Mouse (Mus musculus): ENCODE results near the gene Tmem266. TPM values are rescaled to one million over a fixed set of nuclear protein-coding genes. Genes with fewer than 3 reads are reported as not detected.

The Tmem266 gene
- 2.8 and 3.2 TPM in 2 replicates for polyA plus RNA-seq (2015; fragmentation: Nextera tagmentation; extraction: Ambion mirVana)

- under 1% methylated on average over 51 of the region's 82 CpGs for WGBS
- H3K9ac ChIP-seq (replicated peaks): peak within 1 kb of the TSS; percentile 84
- peak within 1 kb of the TSS; percentile 72 for H3K4me2 ChIP-seq (replicated peaks)
- no peaks in the 10 kb centered on the region for H3K36me3 ChIP-seq
- peaks cover 17% of the 10 kb centered on the region for H3K4me1 ChIP-seq (replicated peaks)
- peak within 1 kb of the TSS; percentile 73 for H3K4me3 ChIP-seq (replicated peaks)
- peaks cover 42% of the 10 kb centered on the region for H3K27me3 ChIP-seq
- H3K9me3 ChIP-seq: no peaks in the 10 kb centered on the region
- H3K27ac ChIP-seq: peak within 1 kb of the TSS; percentile 74
- peak; percentile 93 for ATAC-seq
These were observed at the start of gene Tmem266, which contains the start of gene Nrg4 for GRCm38 (mm10) chr9:55326515-55327233. TSS of gene Tmem266 (plus strand) at chr9:55326913. TSS of gene Nrg4 (minus strand) at chr9:55326844.

DNA sequence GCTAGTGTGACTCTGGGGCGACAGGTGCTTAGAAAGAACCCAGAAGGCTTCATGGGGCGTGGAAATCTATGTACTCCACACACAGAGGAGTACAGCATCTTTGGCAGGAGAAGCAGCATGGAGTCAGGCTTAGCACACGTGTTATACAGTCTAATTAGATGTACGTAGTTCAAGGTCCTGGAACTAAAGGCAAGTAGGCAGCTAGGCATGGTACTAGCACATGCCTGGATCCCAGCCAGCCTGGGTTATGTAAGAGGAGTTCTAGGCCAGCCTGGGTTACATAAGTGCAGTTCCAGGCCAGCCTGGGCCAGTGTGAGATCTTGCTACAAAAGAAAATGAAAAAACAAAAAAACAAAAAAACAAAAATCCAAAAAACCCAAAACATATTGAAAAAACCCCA lies 49.2 kb upstream of the Tmem266 start:
- Histone ChIP-seq H3K27ac (no peak overlapping the region), H3K4me1 (replicated peaks) (no peaks in the 10 kb centered on the region), H3K36me3 (no peaks in the 10 kb centered on the region), H3K27me3 (no peaks in the 10 kb centered on the region), H3K9me3 (no peaks in the 10 kb centered on the region), H3K9ac (replicated peaks) (no peak overlapping the region), H3K4me2 (replicated peaks) (no peak overlapping the region), H3K4me3 (replicated peaks) (no peak overlapping the region)
- WGBS: 83% methylated on average over 4 of the region's 4 CpGs
- ATAC-seq: no peak

- no peak for ATAC-seq
- 91% methylated on average over 8 of the region's 8 CpGs for WGBS
These were observed 47.4 kb upstream of the Tmem266 start for GRCm38 (mm10) chr9:55279114-55279825.

DNA sequence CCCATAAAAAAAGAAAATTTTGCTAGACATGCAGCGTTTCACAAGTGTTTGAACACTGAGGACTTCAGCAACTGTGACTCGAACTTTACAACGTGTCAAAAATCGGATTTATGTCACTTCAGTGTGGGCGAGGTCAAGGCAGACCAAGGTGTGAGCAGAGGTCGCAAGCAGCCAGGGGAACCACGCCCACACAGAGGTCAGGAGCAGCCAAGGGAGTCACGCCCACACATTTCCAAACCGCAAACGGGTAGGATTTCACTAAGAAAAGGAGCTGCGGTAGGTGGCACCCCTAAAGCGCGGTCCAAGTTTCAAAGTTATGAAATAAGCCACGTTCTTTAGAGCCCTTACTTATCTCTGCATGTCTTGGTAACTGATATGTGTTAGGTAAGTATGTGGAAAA lies 43.2 kb upstream of the Tmem266 start:
- ATAC-seq: no peak
- WGBS: 10% methylated on average over 14 of the region's 14 CpGs
- H3K4me1 ChIP-seq (replicated peaks): no peaks in the 10 kb centered on the region
- no peak overlapping the region for H3K9ac ChIP-seq (replicated peaks)
- H3K36me3 ChIP-seq: no peaks in the 10 kb centered on the region
- no peak overlapping the region for H3K4me2 ChIP-seq (replicated peaks)
- H3K4me3 ChIP-seq (replicated peaks): no peak overlapping the region
- H3K27ac ChIP-seq: no peak overlapping the region
- no peaks in the 10 kb centered on the region for H3K9me3 ChIP-seq
- H3K27me3 ChIP-seq: 0 out of 2 replicates have a peak, but pooled peaks cover 2% of the 10 kb centered on the region

More at GRCm38 (mm10) chr9:55279114-55279825, 47.4 kb upstream of the Tmem266 start:
- H3K4me2 ChIP-seq (replicated peaks): no peak overlapping the region
- H3K9me3 ChIP-seq: no peaks in the 10 kb centered on the region
- H3K9ac ChIP-seq (replicated peaks): no peak overlapping the region
- no peak overlapping the region for H3K27ac ChIP-seq
- H3K4me3 ChIP-seq (replicated peaks): no peak overlapping the region
- no peaks in the 10 kb centered on the region for H3K4me1 ChIP-seq (replicated peaks)
- 0 out of 2 replicates have a peak, but pooled peaks cover 2% of the 10 kb centered on the region for H3K27me3 ChIP-seq
- no peaks in the 10 kb centered on the region for H3K36me3 ChIP-seq

- Histone ChIP-seq H3K36me3 (no peaks in the 10 kb centered on the region), H3K4me1 (replicated peaks) (no peaks in the 10 kb centered on the region), H3K27ac (no peak overlapping the region), H3K9me3 (no peaks in the 10 kb centered on the region), H3K4me2 (replicated peaks) (no peak overlapping the region), H3K9ac (replicated peaks) (no peak overlapping the region), H3K4me3 (replicated peaks) (no peak overlapping the region), H3K27me3 (0 out of 2 replicates have a peak, but pooled peaks cover 2% of the 10 kb centered on the region)
- no peak for ATAC-seq
- WGBS: 79% methylated on average over 3 of the region's 3 CpGs
These were observed 41.5 kb upstream of the Tmem266 start for GRCm38 (mm10) chr9:55285197-55285596.

DNA sequence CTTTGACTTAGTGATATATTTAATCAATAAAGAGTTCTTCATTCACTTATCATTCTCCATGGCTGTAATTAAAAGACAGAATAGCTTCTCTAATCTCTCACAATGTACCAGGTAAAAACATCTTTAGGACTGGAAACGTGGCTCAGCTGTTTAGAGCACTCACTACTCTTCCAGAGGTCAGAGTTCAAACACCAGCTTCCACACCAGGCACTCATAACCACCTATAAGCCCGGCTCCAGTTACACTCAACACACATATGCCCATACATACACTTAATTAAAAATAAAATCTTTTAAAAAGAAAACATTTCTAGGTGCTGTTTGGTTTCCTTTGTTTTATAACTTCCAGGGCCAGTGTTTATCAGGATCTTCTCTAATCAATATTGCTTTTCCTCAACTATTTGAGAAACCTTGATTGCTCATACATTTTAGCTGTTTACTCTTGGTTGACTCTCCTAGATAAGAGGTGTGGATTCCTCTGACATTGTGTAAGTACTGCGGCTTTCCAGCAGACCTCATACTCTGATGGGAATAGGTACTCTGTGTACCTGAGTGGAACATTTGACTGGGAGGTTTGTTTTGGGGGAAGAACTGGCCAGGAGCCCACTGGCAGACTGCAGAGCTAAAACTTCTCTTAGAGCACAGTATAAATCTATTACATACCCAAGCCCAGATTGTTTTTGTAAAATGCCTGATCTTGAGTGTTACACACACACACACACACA lies 37.1 kb upstream of the Tmem266 start:
- no peak for ATAC-seq
- no peaks in the 10 kb centered on the region for H3K36me3 ChIP-seq
- 71% methylated on average over 3 of the region's 3 CpGs for WGBS
- H3K4me2 ChIP-seq (replicated peaks): no peak overlapping the region
- no peak overlapping the region for H3K4me3 ChIP-seq (replicated peaks)
- no peaks in the 10 kb centered on the region for H3K9me3 ChIP-seq
- no peak overlapping the region for H3K27ac ChIP-seq
- no peak overlapping the region for H3K9ac ChIP-seq (replicated peaks)
- no peaks in the 10 kb centered on the region for H3K27me3 ChIP-seq
- no peaks in the 10 kb centered on the region for H3K4me1 ChIP-seq (replicated peaks)

GRCm38 (mm10) chr9:55291966-55292365 lies 34.7 kb upstream of the Tmem266 start:
- no peaks in the 10 kb centered on the region for H3K4me1 ChIP-seq (replicated peaks)
- H3K27ac ChIP-seq: no peak overlapping the region
- no peak overlapping the region for H3K9ac ChIP-seq (replicated peaks)
- 94% methylated on average over 4 of the region's 4 CpGs for WGBS
- H3K4me3 ChIP-seq (replicated peaks): no peak overlapping the region
- H3K4me2 ChIP-seq (replicated peaks): no peak overlapping the region
- ATAC-seq: no peak
- H3K27me3 ChIP-seq: no peaks in the 10 kb centered on the region
- H3K36me3 ChIP-seq: no peaks in the 10 kb centered on the region
- H3K9me3 ChIP-seq: no peaks in the 10 kb centered on the region

DNA sequence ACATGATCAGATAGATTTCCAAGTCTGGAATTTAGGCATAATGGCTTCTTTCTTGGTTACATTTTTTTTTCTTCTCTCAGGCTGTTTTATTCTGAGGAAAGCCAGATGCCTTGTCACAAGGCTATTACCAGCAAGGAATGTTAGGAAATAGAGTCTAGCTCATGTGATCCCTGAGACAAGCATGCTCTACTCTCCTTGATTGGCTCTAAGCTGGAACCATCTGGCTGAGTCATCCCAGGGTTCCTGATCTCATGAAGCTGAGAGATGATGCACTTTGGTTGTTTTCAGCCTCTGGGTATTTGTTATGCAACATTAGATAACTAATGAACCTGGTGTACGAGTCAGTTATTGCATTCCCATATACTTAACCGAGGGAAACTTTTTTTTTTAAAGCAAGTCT lies 30.5 kb upstream of the Tmem266 start:
- H3K9me3 ChIP-seq: no peaks in the 10 kb centered on the region
- no peak overlapping the region for H3K9ac ChIP-seq (replicated peaks)
- no peaks in the 10 kb centered on the region for H3K36me3 ChIP-seq
- H3K4me1 ChIP-seq (replicated peaks): no peaks in the 10 kb centered on the region
- no peak overlapping the region for H3K27ac ChIP-seq
- no peak overlapping the region for H3K4me3 ChIP-seq (replicated peaks)
- ATAC-seq: no peak
- no peak overlapping the region for H3K4me2 ChIP-seq (replicated peaks)
- 79% methylated on average over 2 of the region's 2 CpGs for WGBS
- no peaks in the 10 kb centered on the region for H3K27me3 ChIP-seq

- no peak overlapping the region for H3K27ac ChIP-seq
- 72% methylated on average over 2 of the region's 2 CpGs for WGBS
These were observed 19.6 kb upstream of the Tmem266 start for GRCm38 (mm10) chr9:55307066-55307465.

DNA sequence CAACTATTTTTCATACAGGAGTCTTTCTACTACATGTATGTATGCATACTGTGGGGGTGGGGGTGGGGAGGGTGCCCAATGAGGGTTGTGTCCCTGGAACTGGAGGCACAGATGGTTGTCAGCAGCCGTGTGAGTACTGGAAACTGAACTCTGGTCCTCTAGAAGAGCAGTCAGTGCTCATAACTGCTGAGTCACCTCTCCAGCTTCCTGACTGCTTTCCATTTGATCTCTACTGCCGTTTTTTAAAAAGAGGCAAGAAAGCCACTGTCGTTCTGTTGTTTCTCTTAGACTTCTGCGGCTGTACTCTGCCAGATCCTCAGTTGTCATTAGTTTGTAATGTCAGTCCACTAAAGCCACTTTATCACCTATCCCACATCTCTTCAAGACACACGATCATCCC lies 19.2 kb upstream of the Tmem266 start:
- 82% methylated on average over 5 of the region's 5 CpGs for WGBS
- no peaks in the 10 kb centered on the region for H3K27me3 ChIP-seq
- H3K4me2 ChIP-seq (replicated peaks): no peak overlapping the region
- H3K4me3 ChIP-seq (replicated peaks): no peak overlapping the region
- no peak overlapping the region for H3K27ac ChIP-seq
- H3K4me1 ChIP-seq (replicated peaks): no peaks in the 10 kb centered on the region
- H3K9ac ChIP-seq (replicated peaks): no peak overlapping the region
- ATAC-seq: no peak
- H3K36me3 ChIP-seq: no peaks in the 10 kb centered on the region
- H3K9me3 ChIP-seq: no peaks in the 10 kb centered on the region

More at GRCm38 (mm10) chr9:55307066-55307465, 19.6 kb upstream of the Tmem266 start:
- Histone ChIP-seq H3K4me3 (replicated peaks) (no peak overlapping the region), H3K4me1 (replicated peaks) (no peaks in the 10 kb centered on the region), H3K4me2 (replicated peaks) (no peak overlapping the region), H3K36me3 (no peaks in the 10 kb centered on the region), H3K9me3 (no peaks in the 10 kb centered on the region), H3K9ac (replicated peaks) (no peak overlapping the region), H3K27me3 (no peaks in the 10 kb centered on the region)
- ATAC-seq: no peak

DNA sequence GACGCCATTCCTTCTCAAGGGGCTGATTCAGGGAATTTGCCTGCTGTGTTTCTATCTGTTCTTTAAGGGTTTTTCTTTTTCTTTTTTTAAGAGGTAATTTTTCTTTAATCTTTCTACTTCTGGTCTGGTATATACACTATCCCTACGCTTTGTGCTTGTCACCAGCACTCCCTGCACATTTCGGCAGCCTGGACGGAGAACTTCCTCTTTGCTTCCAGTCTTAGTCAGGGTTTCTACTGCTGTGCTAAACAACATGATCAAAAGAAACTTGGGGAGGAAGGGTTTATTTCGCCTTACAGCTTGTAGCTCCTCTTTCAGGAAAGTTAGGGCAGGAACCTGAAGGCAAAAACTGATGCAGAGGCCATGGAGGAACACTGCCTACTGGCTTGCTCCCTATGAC lies 18.3 kb upstream of the Tmem266 start:
- H3K36me3 ChIP-seq: no peaks in the 10 kb centered on the region
- 86% methylated on average over 5 of the region's 5 CpGs for WGBS
- no peaks in the 10 kb centered on the region for H3K27me3 ChIP-seq
- ATAC-seq: no peak
- H3K9ac ChIP-seq (replicated peaks): no peak overlapping the region
- H3K4me1 ChIP-seq (replicated peaks): no peaks in the 10 kb centered on the region
- no peak overlapping the region for H3K4me2 ChIP-seq (replicated peaks)
- no peak overlapping the region for H3K4me3 ChIP-seq (replicated peaks)
- H3K9me3 ChIP-seq: no peaks in the 10 kb centered on the region
- H3K27ac ChIP-seq: no peak overlapping the region

DNA sequence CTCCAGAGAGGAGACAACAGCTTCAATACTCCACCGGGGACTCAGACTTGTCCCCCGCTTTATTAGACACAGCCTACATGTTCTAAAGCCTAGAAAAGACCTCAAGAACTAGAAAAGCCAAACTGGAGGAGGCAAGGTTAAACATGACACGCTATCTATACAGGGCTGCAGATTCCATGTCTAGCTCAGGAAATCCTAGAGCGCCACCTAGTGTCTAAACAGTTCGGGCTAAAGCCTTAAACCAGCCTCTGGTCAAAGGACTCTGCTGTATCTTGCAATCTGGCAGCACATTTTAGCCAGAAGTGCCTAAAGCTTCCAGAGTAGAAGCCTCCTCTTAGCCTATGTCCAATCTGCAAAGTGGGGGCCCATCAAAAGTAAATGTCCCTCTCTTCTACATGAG lies 15.2 kb upstream of the Tmem266 start:
- no peak overlapping the region for H3K9ac ChIP-seq (replicated peaks)
- no peaks in the 10 kb centered on the region for H3K9me3 ChIP-seq
- H3K4me3 ChIP-seq (replicated peaks): no peak overlapping the region
- peak; percentile 78 for ATAC-seq
- no peak overlapping the region for H3K4me2 ChIP-seq (replicated peaks)
- no peaks in the 10 kb centered on the region for H3K27me3 ChIP-seq
- no peaks in the 10 kb centered on the region for H3K4me1 ChIP-seq (replicated peaks)
- H3K36me3 ChIP-seq: no peaks in the 10 kb centered on the region
- no peak overlapping the region for H3K27ac ChIP-seq
- WGBS: 7% methylated on average over 5 of the region's 5 CpGs
